Mouse (Mus musculus) G1E (cell line): ENCODE data around the gene Prpf6.
A peak's percentile ranks its signal among the peaks of the same experiment; 100 is the strongest.

ENCODE experiments used
- CTCF ChIP-seq: IDR thresholded peaks from 2 replicates; pipeline ENCODE4 v1.5.1; 2012; ENCODE audit warnings: low read depth, low read length, inconsistent platforms, mixed read lengths
- GATA1 ChIP-seq: IDR thresholded peaks from 2 replicates; pipeline ENCODE4 v1.6.1; 2012; ENCODE audit warnings: borderline replicate concordance, low read length, inconsistent platforms, mixed read lengths
- POLR2AphosphoS5 ChIP-seq: IDR thresholded peaks from 2 replicates; pipeline ENCODE4 v1.6.1; 2012; ENCODE audit warnings: low read depth, low read length, inconsistent platforms; ENCODE audit not compliant: insufficient replicate concordance

DNA sequence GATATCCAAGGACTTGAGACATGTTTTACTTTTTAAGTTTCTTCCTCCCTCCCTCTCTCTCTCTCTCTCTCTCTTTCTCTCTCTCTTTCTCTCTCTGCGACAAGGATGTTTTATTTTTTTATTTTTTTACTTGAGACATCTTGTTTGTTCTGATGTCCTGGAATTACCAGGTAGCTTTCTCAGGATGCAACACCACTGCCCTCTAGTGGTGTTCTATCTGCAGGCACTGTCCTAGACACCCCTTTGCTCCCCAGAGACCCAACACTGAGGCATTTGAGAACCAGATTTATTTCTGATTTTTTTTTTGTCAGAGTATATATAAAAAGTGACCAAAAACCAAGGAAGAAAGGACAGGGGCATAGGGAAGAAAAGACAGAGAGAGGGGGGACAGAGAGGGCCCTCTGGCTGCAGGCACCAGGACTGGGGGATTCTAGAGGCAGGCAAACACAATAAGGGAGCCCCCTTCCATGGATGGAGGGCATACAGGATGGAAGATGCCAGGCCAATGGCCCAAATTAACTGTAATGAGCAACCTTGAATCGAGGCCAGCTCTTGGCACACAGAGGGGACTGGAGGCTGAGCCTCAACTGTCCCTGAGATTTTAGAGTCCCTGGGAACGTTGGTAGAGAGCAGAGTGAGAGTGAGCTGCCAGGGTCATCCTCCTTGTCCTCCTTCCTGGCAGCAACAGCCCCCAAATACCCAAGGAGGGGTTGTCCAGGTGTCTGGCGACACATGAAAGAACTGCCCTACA lies 3.5 kb downstream of the Prpf6 start:
- TF ChIP-seq GATA1 (no peak), CTCF (peak; percentile 53), POLR2AphosphoS5 (no peak)
